Mouse (Mus musculus): ENCODE results near the gene Abhd12b. TPM values are rescaled to one million over a fixed set of nuclear protein-coding genes. Genes with fewer than 3 reads are reported as not detected.

Gene Abhd12b
- total and polyA plus RNA-seq, 3 experiments = 0.23 TPM; not detected in 2

- no peak for TF ChIP-seq ELF1 (IDR thresholded peaks at IDR 0.05; ENCODE audit: low read depth, low read length)
- TF ChIP-seq PAX5 (IDR thresholded peaks at IDR 0.05; ENCODE audit: low read length) = no peak
- TF ChIP-seq MXI1 (IDR thresholded peaks at IDR 0.05; ENCODE audit: low read depth, low read length) = no peak
- no peak for TF ChIP-seq JUND (conservative IDR thresholded peaks at IDR 0.05; ENCODE audit: low read depth, low read length)
- no peak for TF ChIP-seq KAT2A (IDR thresholded peaks at IDR 0.05; ENCODE audit: insufficient replicate concordance, low read length)
- no peak for TF ChIP-seq USF1 (IDR thresholded peaks at IDR 0.05; ENCODE audit: low read depth, low read length)
- TF ChIP-seq RAD21 (IDR thresholded peaks at IDR 0.05; ENCODE audit: low read depth, low read length) = no peak
- TF ChIP-seq ZMIZ1 (IDR thresholded peaks at IDR 0.05; ENCODE audit: low read depth, low read length) = no peak
- TF ChIP-seq E2F4 (IDR thresholded peaks at IDR 0.05; ENCODE audit: insufficient replicate concordance, low read depth, low read length) = no peak
- no peak for TF ChIP-seq HCFC1 (IDR thresholded peaks at IDR 0.05; ENCODE audit: low read depth, low read length)
- Histone ChIP-seq H3K4me1 (ENCODE audit: control insufficient read depth in 1 of 2, insufficient read depth in 2 of 2) (peaks cover 0 to 3% of the 10 kb centered on the region in 2 experiments; a peak in 1 of 4 replicates), H3K79me2 (replicated peaks; ENCODE audit: control insufficient read depth, extremely low read depth, insufficient read depth, poor library complexity, severe bottlenecking) (no peaks in the 10 kb centered on the region), H3K4me3 (replicated peaks in 1 of 3; ENCODE audit: low read depth in 2 of 3, low read length in 2 of 3, poor library complexity in 1 of 3) (no peak overlapping the region), H3K36me3 (replicated peaks in 1 of 2; ENCODE audit: control insufficient read depth in 1 of 2, insufficient read depth in 1 of 2, low read length in 1 of 2) (no peaks in the 10 kb centered on the region), H3K9me3 (replicated peaks; ENCODE audit: low read length) (no peaks in the 10 kb centered on the region), H3K27ac (ENCODE audit: insufficient read depth, low read depth) (no peak overlapping the region), H3K9ac (ENCODE audit: insufficient read depth, low read depth) (no peak overlapping the region), H3K27me3 (replicated peaks) (no peaks in the 10 kb centered on the region), H3K4me2 (ENCODE audit: insufficient read depth, low read depth, poor library complexity, severe bottlenecking) (no peak overlapping the region)
- DNase-seq (ENCODE audit: extremely low read depth) = no peak
- dilution Hi-C loops (cut with MboI; ENCODE audit: extremely low pct_ligation_motif_present, extremely low pct_unique_long_range_greater_than_20kb, low sequenced_read_pairs) (no loop called here), in situ Hi-C loops (cut with MboI; ENCODE audit: low pct_ligation_motif_present, low pct_unique_long_range_greater_than_20kb, low sequenced_read_pairs) (no loop called here)
Measured at GRCm38 (mm10) chr12:70164741-70165140, 10.8 kb downstream of the Abhd12b start.

GRCm38 (mm10) chr12:70167950-70168349 is 14.0 kb downstream of the Abhd12b start:
- TF ChIP-seq POLR2A (IDR thresholded peaks at IDR 0.05; ENCODE audit: low read depth, low read length) = no peak
- TF ChIP-seq CHD1 (IDR thresholded peaks at IDR 0.05; ENCODE audit: low read depth, low read length) = no peak
- TF ChIP-seq TBP (conservative IDR thresholded peaks at IDR 0.05; ENCODE audit: low read depth, low read length) = no peak
- no peak for TF ChIP-seq KAT2A (IDR thresholded peaks at IDR 0.05; ENCODE audit: insufficient replicate concordance, low read length)
- no peak for TF ChIP-seq HCFC1 (IDR thresholded peaks at IDR 0.05; ENCODE audit: low read depth, low read length)
- TF ChIP-seq MAX (IDR thresholded peaks at IDR 0.05; ENCODE audit: low read length) = no peak
- no peak for TF ChIP-seq GABPA (IDR thresholded peaks at IDR 0.05; ENCODE audit: insufficient replicate concordance, low read depth, low read length)
- no peak for DNase-seq (ENCODE audit: extremely low read depth)
- Histone ChIP-seq H3K4me1 (ENCODE audit: control insufficient read depth in 1 of 2, insufficient read depth in 2 of 2) (peaks cover 0 to 3% of the 10 kb centered on the region in 2 experiments; a peak in 1 of 4 replicates), H3K9me3 (replicated peaks; ENCODE audit: low read length) (no peaks in the 10 kb centered on the region), H3K4me3 (replicated peaks in 1 of 3; ENCODE audit: low read depth in 2 of 3, low read length in 2 of 3, poor library complexity in 1 of 3) (no peak overlapping the region), H3K79me2 (replicated peaks; ENCODE audit: control insufficient read depth, extremely low read depth, insufficient read depth, poor library complexity, severe bottlenecking) (no peaks in the 10 kb centered on the region), H3K27me3 (replicated peaks) (no peaks in the 10 kb centered on the region), H3K9ac (ENCODE audit: insufficient read depth, low read depth) (no peak overlapping the region), H3K4me2 (ENCODE audit: insufficient read depth, low read depth, poor library complexity, severe bottlenecking) (no peak overlapping the region), H3K36me3 (replicated peaks in 1 of 2; ENCODE audit: control insufficient read depth in 1 of 2, insufficient read depth in 1 of 2, low read length in 1 of 2) (no peaks in the 10 kb centered on the region), H3K27ac (ENCODE audit: insufficient read depth, low read depth) (no peak overlapping the region)
- in situ Hi-C loops (cut with MboI; ENCODE audit: low pct_ligation_motif_present, low pct_unique_long_range_greater_than_20kb, low sequenced_read_pairs) (no loop called here), dilution Hi-C loops (cut with MboI; ENCODE audit: extremely low pct_ligation_motif_present, extremely low pct_unique_long_range_greater_than_20kb, low sequenced_read_pairs) (no loop called here)

All from CH12.LX (cell line).